Mouse (Mus musculus) lung, embryonic 16.5 days (tissue): ENCODE results near the gene Sgms1. TPM values are rescaled to one million over a fixed set of nuclear protein-coding genes. Genes with fewer than 3 reads are reported as not detected.

ENCODE experiments used
- ATAC-seq: fragments of 200-750 bp; cut with Nextera tagmentation; 2 replicates; pipeline ENCODE4 v1.8.0; 2017; ENCODE audit warnings: low read depth, mild to moderate bottlenecking, moderate library complexity
- H3K27ac ChIP-seq: fragments of 300-500 bp; sonication (generic); 2 replicates; pipeline ENCODE4 v1.5.1; 2014; ENCODE audit warnings: mild to moderate bottlenecking, control low read depth, low read length
- H3K27me3 ChIP-seq: fragments of 300-500 bp; sonication (generic); 2 replicates; pipeline ENCODE4 v1.6.1; 2014; ENCODE audit warnings: low read depth, low read length, mixed read lengths; ENCODE audit not compliant: control insufficient read depth, insufficient read depth
- H3K36me3 ChIP-seq: fragments of 300-500 bp; sonication (generic); 2 replicates; pipeline ENCODE4 v1.6.1; 2014; ENCODE audit warnings: low read length; ENCODE audit not compliant: control insufficient read depth, insufficient read depth
- H3K4me1 ChIP-seq: fragments of 300-500 bp; sonication (generic); replicated peaks from 2 replicates; pipeline ENCODE4 v1.6.1; 2014; ENCODE audit warnings: low read length, mixed read lengths; ENCODE audit not compliant: control insufficient read depth, insufficient read depth
- H3K4me2 ChIP-seq: fragments of 300-500 bp; sonication (generic); 2 replicates; pipeline ENCODE4 v1.6.1; 2014; ENCODE audit warnings: low read depth, low read length, control low read depth
- H3K4me3 ChIP-seq: fragments of 300-500 bp; sonication (generic); 2 replicates; pipeline ENCODE4 v1.5.1; 2014; ENCODE audit warnings: mild to moderate bottlenecking, low read length, control low read depth
- H3K9ac ChIP-seq: fragments of 300-500 bp; sonication (generic); 2 replicates; pipeline ENCODE4 v1.6.1; 2014; ENCODE audit warnings: low read length, control low read depth
- H3K9me3 ChIP-seq: fragments of 300-500 bp; sonication (generic); 2 replicates; pipeline ENCODE4 v1.6.1; 2016; ENCODE audit warnings: low read length; ENCODE audit not compliant: control insufficient read depth
- WGBS: fragments of 180-500 bp; shearing (Covaris S2); extraction: QIAGEN DNeasy Blood & Tissue Kit; methylation state at CpG from one replicate; pipeline ENCODE4 v1.1.7; 2014; 5-methylcytosine and 5-hydroxymethylcytosine counted together
- polyA plus RNA-seq: library from polyadenylated mRNA; unstranded; fragments of >200 nt; fragmentation: Nextera tagmentation; extraction: Ambion mirVana; gene quantifications from 2 replicates; pipeline ENCODE4 v1.2.1, GENCODE M21; 2015

Sgms1 gene
- polyA plus RNA-seq, 1 experiment from 2014 or later, result 63.3 TPM

GRCm38 (mm10) chr19:32376886-32377535, 12.5 kb downstream of the Sgms1 start:
- peak; percentile 48; the same call in 1 of the 2 replicates for ATAC-seq
- no peaks in the 10 kb centered on the region for H3K9me3 ChIP-seq
- no peaks in the 10 kb centered on the region for H3K27me3 ChIP-seq
- peaks cover 42% of the 10 kb centered on the region for H3K4me1 ChIP-seq
- no peak overlapping the region for H3K4me3 ChIP-seq
- 28% methylated on average over 7 of the region's 7 CpGs for WGBS
- no peak overlapping the region for H3K9ac ChIP-seq
- H3K4me2 ChIP-seq, result no peak overlapping the region
- H3K36me3 ChIP-seq, result no peaks in the 10 kb centered on the region
- peak overlapping the region; percentile 19; the same call in 1 of the 2 replicates for H3K27ac ChIP-seq

DNA sequence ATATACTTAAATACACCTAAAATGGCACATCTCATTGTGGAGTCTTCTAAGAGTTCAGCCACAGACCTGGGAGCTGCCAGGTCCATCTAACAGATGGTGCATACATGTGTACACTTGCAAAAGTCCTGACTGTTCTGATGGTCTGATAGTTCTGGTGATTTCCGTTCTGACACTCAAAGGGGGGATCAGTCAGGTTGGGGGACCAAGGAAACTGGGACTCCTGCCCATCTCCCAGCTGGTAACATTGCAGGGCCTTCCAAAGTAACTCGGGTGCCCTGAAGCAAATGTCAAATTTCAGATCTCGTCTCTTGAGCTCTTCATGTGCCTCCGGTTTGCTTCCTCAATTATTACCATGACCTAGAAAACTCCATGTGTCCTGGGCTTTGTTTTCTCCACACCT, 13.5 kb downstream of the Sgms1 start:
- no peak overlapping the region for H3K9ac ChIP-seq
- no peaks in the 10 kb centered on the region for H3K36me3 ChIP-seq
- H3K4me2 ChIP-seq, result no peak overlapping the region
- no peaks in the 10 kb centered on the region for H3K9me3 ChIP-seq
- H3K27me3 ChIP-seq, result no peaks in the 10 kb centered on the region
- H3K27ac ChIP-seq, result no peak overlapping the region
- H3K4me3 ChIP-seq, result no peak overlapping the region
- no peak for ATAC-seq
- H3K4me1 ChIP-seq, result peaks cover 35% of the 10 kb centered on the region
- WGBS, result 76% methylated on average over 4 of the region's 4 CpGs

- Histone ChIP-seq H3K27me3 (no peaks in the 10 kb centered on the region), H3K9ac (no peak overlapping the region), H3K9me3 (no peaks in the 10 kb centered on the region), H3K27ac (no peak overlapping the region), H3K4me2 (no peak overlapping the region), H3K4me3 (no peak overlapping the region), H3K36me3 (no peaks in the 10 kb centered on the region), H3K4me1 (peaks cover 35% of the 10 kb centered on the region)
- 86% methylated on average over 4 of the region's 4 CpGs for WGBS
- ATAC-seq, result no peak
Measured at GRCm38 (mm10) chr19:32375473-32375985, 14.0 kb downstream of the Sgms1 start.

- Histone ChIP-seq H3K36me3 (no peaks in the 10 kb centered on the region), H3K4me2 (no peak overlapping the region), H3K9me3 (no peaks in the 10 kb centered on the region), H3K9ac (no peak overlapping the region), H3K27ac (no peak overlapping the region), H3K4me1 (peaks cover 35% of the 10 kb centered on the region), H3K27me3 (no peaks in the 10 kb centered on the region), H3K4me3 (no peak overlapping the region)
- 86% methylated on average over 10 of the region's 10 CpGs for WGBS
- ATAC-seq, result no peak
Measured at GRCm38 (mm10) chr19:32374751-32375150, 14.8 kb downstream of the Sgms1 start.

DNA sequence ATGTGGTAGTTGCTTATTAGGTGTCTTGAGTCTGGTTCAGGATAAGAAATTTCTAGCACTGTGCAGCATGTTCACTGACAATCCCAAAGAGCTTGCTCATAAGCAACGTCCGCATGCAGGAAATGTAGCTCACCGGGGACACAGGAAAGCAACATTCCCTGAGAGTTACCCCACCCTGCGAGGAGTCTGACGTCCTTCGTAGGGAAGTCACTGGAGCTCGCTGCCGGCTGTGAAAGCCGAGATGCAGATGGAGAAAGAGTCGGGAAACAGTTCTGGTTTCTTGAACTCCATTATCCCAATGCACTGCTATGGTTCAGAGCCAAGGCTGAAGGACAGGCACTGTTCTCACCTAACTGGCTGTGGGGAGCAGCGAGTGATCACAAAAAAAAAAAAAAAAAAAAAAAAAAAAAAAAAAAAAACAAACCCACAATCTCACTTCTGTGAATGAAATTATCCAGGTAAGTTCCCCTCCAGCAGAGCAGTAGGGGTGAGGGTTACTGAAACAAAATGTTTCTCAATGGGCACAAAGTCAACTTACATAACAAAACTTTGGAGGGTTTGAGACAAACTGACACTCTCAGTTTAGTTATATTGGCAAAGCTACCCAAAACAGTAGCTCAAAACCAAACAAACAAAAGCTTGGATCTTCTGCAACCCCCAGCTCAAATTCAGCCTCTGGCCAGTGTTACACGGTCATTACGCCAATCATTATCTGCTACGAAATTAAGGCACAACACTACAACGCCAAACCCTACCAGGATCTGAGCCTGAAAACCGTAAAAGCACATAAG, 15.5 kb downstream of the Sgms1 start:
- peaks cover 30% of the 10 kb centered on the region for H3K4me1 ChIP-seq
- no peaks in the 10 kb centered on the region for H3K9me3 ChIP-seq
- H3K36me3 ChIP-seq, result no peaks in the 10 kb centered on the region
- H3K9ac ChIP-seq, result no peak overlapping the region
- H3K27me3 ChIP-seq, result no peaks in the 10 kb centered on the region
- no peak overlapping the region for H3K27ac ChIP-seq
- 56% methylated on average over 16 of the region's 16 CpGs for WGBS
- H3K4me2 ChIP-seq, result no peak overlapping the region
- ATAC-seq, result no peak
- no peak overlapping the region for H3K4me3 ChIP-seq

DNA sequence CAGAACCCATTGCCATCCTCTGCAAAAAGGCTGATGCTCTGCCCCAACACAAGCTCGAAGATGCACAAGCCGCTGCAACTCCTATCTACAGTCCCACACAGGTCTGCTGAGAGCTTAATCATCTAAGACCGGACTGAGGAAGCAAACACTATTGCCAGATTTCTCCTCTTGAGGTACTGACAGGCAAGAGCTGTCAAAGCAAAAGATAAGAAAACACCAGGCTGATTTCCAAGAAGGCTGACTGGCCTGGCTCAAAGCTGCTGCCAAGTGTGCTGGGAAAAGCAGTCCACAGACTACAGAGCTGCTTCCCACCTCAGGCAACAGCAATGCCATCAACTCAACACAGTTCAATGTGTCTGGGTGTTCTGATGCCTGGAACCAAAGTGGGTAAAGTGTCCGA, 17.1 kb downstream of the Sgms1 start:
- H3K36me3 ChIP-seq, result no peaks in the 10 kb centered on the region
- H3K4me3 ChIP-seq, result no peak overlapping the region
- no peak overlapping the region for H3K9ac ChIP-seq
- no peaks in the 10 kb centered on the region for H3K27me3 ChIP-seq
- H3K4me2 ChIP-seq, result no peak overlapping the region
- ATAC-seq, result peak; percentile 63
- 41% methylated on average over 4 of the region's 4 CpGs for WGBS
- no peaks in the 10 kb centered on the region for H3K9me3 ChIP-seq
- peaks cover 13% of the 10 kb centered on the region for H3K4me1 ChIP-seq
- 0 out of 2 replicates have a peak overlapping the region, but pooled peaks have one; percentile 3 for H3K27ac ChIP-seq

DNA sequence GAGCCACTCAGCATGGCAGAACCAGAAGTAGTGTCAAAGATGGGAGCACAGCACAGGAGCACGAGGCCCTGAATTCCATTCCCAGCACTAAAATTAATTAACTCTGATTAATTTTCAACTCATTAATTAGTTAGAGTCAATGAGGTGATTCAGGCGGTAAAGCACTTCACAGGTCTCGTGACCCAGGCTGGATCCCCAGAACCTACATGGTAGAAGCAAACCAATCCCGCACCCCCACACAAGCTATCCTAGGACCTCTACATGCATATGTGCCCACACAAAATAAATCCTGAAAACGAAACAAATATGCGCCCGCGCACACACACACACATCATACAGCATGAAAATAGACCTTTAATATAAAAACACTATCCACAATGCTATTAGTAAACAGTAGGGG, 22.2 kb downstream of the Sgms1 start:
- no peaks in the 10 kb centered on the region for H3K36me3 ChIP-seq
- H3K9me3 ChIP-seq, result no peaks in the 10 kb centered on the region
- no peak overlapping the region for H3K4me3 ChIP-seq
- WGBS, result 94% methylated on average over 8 of the region's 8 CpGs
- H3K4me1 ChIP-seq, result peaks cover 5% of the 10 kb centered on the region; the same call in 1 of the 2 replicates
- H3K27ac ChIP-seq, result no peak overlapping the region
- no peak for ATAC-seq
- H3K4me2 ChIP-seq, result no peak overlapping the region
- no peak overlapping the region for H3K9ac ChIP-seq
- no peaks in the 10 kb centered on the region for H3K27me3 ChIP-seq

GRCm38 (mm10) chr19:32366406-32366805, 23.1 kb downstream of the Sgms1 start:
- Histone ChIP-seq H3K36me3 (no peaks in the 10 kb centered on the region), H3K4me2 (no peak overlapping the region), H3K4me3 (no peak overlapping the region), H3K27ac (no peak overlapping the region), H3K9me3 (no peaks in the 10 kb centered on the region), H3K27me3 (no peaks in the 10 kb centered on the region), H3K9ac (no peak overlapping the region), H3K4me1 (0 out of 2 replicates have a peak, but pooled peaks cover 2% of the 10 kb centered on the region)
- no peak for ATAC-seq
- 73% methylated on average over 9 of the region's 9 CpGs for WGBS

GRCm38 (mm10) chr19:32365111-32365510, 24.4 kb downstream of the Sgms1 start:
- ATAC-seq, result no peak
- no peak overlapping the region for H3K4me3 ChIP-seq
- H3K9ac ChIP-seq, result no peak overlapping the region
- H3K27ac ChIP-seq, result no peak overlapping the region
- no peaks in the 10 kb centered on the region for H3K36me3 ChIP-seq
- no peaks in the 10 kb centered on the region for H3K9me3 ChIP-seq
- H3K4me1 ChIP-seq, result 0 out of 2 replicates have a peak, but pooled peaks cover 2% of the 10 kb centered on the region
- no peak overlapping the region for H3K4me2 ChIP-seq
- no peaks in the 10 kb centered on the region for H3K27me3 ChIP-seq
- 81% methylated on average over 6 of the region's 6 CpGs for WGBS
